Mouse (Mus musculus) cerebellum, adult 2 months (tissue): ENCODE measurements around the gene Rbm47. TPM values are rescaled to one million over a fixed set of nuclear protein-coding genes. Genes with fewer than 3 reads are reported as not detected.

Experiments used
- DNase-seq, 2 experiments: peaks; one replicate each; pipeline ENCODE4 v3.0.0; 2021
- H3K27ac ChIP-seq: fragments of 200-500 bp; 2 replicates; pipeline ENCODE4 v1.5.1; 2012; ENCODE audit warnings: low read length, control low read depth, inconsistent platforms; ENCODE audit not compliant: insufficient read depth
- H3K27me3 ChIP-seq: fragments of 200-500 bp; 2 replicates; pipeline ENCODE4 v1.6.1; 2012; ENCODE audit warnings: inconsistent platforms, mild to moderate bottlenecking, low read length, moderate library complexity; ENCODE audit not compliant: control insufficient read depth, insufficient read depth
- H3K4me1 ChIP-seq: fragments of 200-500 bp; 2 replicates; pipeline ENCODE4 v1.6.1; 2011; ENCODE audit warnings: low read length; ENCODE audit not compliant: control insufficient read depth, insufficient read depth
- H3K4me3 ChIP-seq: fragments of 200-500 bp; replicated peaks from 2 replicates; pipeline ENCODE3; 2011; ENCODE audit warnings: mild to moderate bottlenecking, low read depth, low read length, control low read depth; ENCODE audit not compliant: insufficient read depth
- CTCF ChIP-seq: fragments of 200-500 bp; IDR thresholded peaks from 2 replicates; pipeline ENCODE4 v1.5.1; 2011; ENCODE audit warnings: low read depth, mild to moderate bottlenecking, control low read depth, low read length, moderate library complexity, borderline replicate concordance; ENCODE audit not compliant: insufficient read depth
- POLR2A ChIP-seq: fragments of 200-500 bp; IDR thresholded peaks from 2 replicates; pipeline ENCODE4 v1.6.1; 2011; ENCODE audit warnings: low read length, control low read depth, borderline replicate concordance; ENCODE audit not compliant: insufficient read depth
- WGBS: fragments of 180-500 bp; shearing (Covaris S2); methylation state at CpG from one replicate; pipeline ENCODE4 v1.1.7; 2018; 5-methylcytosine and 5-hydroxymethylcytosine counted together
- polyA plus RNA-seq: library from polyadenylated mRNA; depleted of rRNA; stranded (reverse); fragments of >200 nt; gene quantifications from 2 replicates; pipeline ENCODE4 v1.2.3, GENCODE M21; 2012

Rbm47 gene
- polyA plus RNA-seq, 1 experiment: 0.49 TPM

DNA sequence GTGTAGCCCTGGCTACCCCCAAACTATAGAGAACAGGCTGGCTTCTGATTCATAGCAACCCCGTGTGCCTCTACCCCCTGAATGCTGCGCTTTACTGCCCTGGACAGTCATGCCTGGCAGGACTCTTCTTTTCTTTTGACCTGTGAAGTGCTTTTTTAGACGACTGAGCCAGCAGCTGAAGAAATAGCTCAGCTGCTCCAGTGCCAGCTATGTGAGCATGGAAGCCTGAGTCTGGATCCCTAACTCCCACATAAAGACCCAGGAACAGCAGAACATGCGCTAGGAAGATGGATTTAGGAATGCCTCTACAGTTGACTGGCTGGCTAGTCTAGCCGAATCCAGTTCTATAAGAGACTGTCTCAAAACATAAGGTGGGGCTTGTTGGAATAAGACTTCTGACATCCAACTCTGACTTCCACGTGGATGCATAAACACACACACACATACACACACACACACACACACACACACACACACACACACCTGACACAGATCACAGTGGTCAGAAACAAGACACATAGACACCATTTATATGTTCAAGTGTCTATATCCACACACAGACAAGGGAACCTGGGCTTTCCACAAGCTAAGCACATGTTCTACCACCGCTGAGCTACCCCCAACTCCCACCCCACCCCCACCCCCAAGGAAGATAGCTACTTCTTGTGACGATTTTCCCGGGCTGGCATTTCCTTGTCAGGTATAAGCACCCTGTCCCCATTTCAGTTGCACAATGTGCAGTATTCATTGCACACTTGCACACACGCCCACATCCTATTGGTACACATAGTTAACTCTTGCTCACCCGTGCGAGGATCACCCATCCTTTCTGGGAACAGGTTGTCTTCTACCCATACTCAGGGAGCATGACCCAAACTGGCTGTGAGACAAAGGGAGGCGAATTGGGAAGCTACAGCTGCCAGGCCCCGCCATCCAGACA lies 29.6 kb downstream of the Rbm47 start:
- DNase-seq: no peak
- no peaks in the 10 kb centered on the region for H3K27me3 ChIP-seq
- H3K27ac ChIP-seq: no peak overlapping the region
- no peaks in the 10 kb centered on the region for H3K4me1 ChIP-seq
- H3K4me3 ChIP-seq: no peak overlapping the region
- TF ChIP-seq CTCF (no peak), POLR2A (no peak)
- WGBS: 84% methylated on average over 14 of the region's 14 CpGs

GRCm38 (mm10) chr5:66141474-66141873 lies 31.4 kb downstream of the Rbm47 start:
- no peaks in the 10 kb centered on the region for H3K27me3 ChIP-seq
- no peak overlapping the region for H3K27ac ChIP-seq
- no peak overlapping the region for H3K4me3 ChIP-seq
- TF ChIP-seq POLR2A (no peak), CTCF (no peak)
- WGBS: 91% methylated on average over 4 of the region's 4 CpGs
- H3K4me1 ChIP-seq: no peaks in the 10 kb centered on the region
- no peak for DNase-seq

GRCm38 (mm10) chr5:66139634-66140295 lies 33.2 kb downstream of the Rbm47 start:
- TF ChIP-seq CTCF (no peak), POLR2A (no peak)
- DNase-seq: no peak
- Histone ChIP-seq H3K27me3 (no peaks in the 10 kb centered on the region), H3K27ac (no peak overlapping the region), H3K4me3 (no peak overlapping the region), H3K4me1 (no peaks in the 10 kb centered on the region)
- 20% methylated on average over 6 of the region's 6 CpGs for WGBS

DNA sequence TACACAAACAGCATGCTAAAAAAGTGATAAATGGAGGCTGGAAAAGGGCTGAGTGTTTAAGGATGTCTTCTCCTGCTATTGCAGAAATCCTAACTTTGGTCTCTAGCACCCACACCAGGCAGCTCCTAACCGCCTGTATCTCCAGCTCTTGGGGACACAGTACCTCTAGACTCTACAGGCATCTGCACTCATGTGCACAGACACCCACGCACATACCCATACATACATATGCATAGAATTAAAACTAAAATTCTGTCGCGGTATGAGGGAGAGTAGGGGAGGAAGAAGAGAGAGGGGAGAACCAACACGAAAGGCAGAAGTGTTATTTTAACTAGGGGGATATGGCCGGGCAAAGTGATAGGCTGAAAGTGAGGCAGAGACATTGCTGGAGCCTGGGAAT lies 33.7 kb downstream of the Rbm47 start:
- 73% methylated on average over 6 of the region's 6 CpGs for WGBS
- no peak for DNase-seq
- no peaks in the 10 kb centered on the region for H3K4me1 ChIP-seq
- TF ChIP-seq CTCF (no peak), POLR2A (no peak)
- H3K27me3 ChIP-seq: no peaks in the 10 kb centered on the region
- no peak overlapping the region for H3K4me3 ChIP-seq
- no peak overlapping the region for H3K27ac ChIP-seq

DNA sequence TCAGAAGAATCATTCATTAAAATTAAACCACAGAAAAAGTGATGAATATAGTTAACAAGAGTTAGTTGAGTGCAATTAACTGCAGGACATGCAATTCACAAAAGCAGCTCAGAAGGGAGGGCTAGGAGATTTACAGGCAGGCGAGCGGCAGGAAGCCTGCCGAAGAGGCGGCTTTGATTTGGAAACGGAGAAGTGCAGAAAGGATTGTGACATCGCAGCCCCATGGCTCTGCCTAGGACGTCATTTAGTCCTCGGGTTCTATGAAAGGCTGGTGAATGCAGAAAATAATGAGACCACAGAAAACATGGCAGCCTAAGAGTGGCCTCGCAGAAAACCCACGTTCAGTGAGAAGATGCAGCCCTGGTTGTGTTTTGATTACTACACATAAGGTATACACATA lies 34.3 kb downstream of the Rbm47 start:
- Histone ChIP-seq H3K4me3 (no peak overlapping the region), H3K4me1 (no peaks in the 10 kb centered on the region), H3K27me3 (no peaks in the 10 kb centered on the region), H3K27ac (no peak overlapping the region)
- WGBS: 32% methylated on average over 10 of the region's 10 CpGs
- TF ChIP-seq POLR2A (no peak), CTCF (no peak)
- no peak for DNase-seq

GRCm38 (mm10) chr5:66137250-66137649 lies 35.7 kb downstream of the Rbm47 start:
- TF ChIP-seq CTCF: no peak
- TF ChIP-seq POLR2A: no peak
- no peak overlapping the region for H3K4me3 ChIP-seq
- H3K27ac ChIP-seq: no peak overlapping the region
- WGBS: 43% methylated on average over 4 of the region's 4 CpGs
- H3K4me1 ChIP-seq: no peaks in the 10 kb centered on the region
- H3K27me3 ChIP-seq: no peaks in the 10 kb centered on the region
- no peak for DNase-seq

DNA sequence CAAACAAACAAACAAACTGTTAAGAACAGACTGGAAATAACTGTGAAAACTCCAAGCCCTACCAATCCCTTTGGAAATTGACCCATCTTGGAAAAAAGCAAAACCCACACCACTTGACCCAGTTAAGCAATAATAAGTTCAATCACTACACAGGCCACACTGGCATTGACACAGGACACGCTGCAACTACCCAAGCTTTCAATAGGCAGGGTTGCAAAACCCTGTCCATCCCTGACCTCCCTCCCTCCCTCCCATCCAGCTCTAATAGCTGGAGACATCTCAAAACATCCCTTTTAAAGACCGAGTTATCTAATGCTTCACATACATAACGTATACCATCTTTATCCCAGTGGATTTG lies 37.1 kb downstream of the Rbm47 start:
- no peaks in the 10 kb centered on the region for H3K4me1 ChIP-seq
- no peak for TF ChIP-seq POLR2A
- no peak for TF ChIP-seq CTCF
- no peaks in the 10 kb centered on the region for H3K27me3 ChIP-seq
- 82% methylated on average over 3 of the region's 3 CpGs for WGBS
- H3K4me3 ChIP-seq: no peak overlapping the region
- H3K27ac ChIP-seq: no peak overlapping the region
- DNase-seq: no peak

GRCm38 (mm10) chr5:66135161-66135852 lies 37.6 kb downstream of the Rbm47 start:
- 69% methylated on average over 11 of the region's 11 CpGs for WGBS
- Histone ChIP-seq H3K27me3 (no peaks in the 10 kb centered on the region), H3K4me3 (no peak overlapping the region), H3K4me1 (no peaks in the 10 kb centered on the region), H3K27ac (no peak overlapping the region)
- DNase-seq: no peak
- TF ChIP-seq CTCF: no peak
- TF ChIP-seq POLR2A: no peak
